Mouse (Mus musculus): ENCODE results near the gene Fars2.
"Not testable (repeated sequence)": the region's sequence is repeated elsewhere in the genome, so short reads cannot be mapped to it uniquely, and the experiment has no call there.

Gene Fars2

DNA sequence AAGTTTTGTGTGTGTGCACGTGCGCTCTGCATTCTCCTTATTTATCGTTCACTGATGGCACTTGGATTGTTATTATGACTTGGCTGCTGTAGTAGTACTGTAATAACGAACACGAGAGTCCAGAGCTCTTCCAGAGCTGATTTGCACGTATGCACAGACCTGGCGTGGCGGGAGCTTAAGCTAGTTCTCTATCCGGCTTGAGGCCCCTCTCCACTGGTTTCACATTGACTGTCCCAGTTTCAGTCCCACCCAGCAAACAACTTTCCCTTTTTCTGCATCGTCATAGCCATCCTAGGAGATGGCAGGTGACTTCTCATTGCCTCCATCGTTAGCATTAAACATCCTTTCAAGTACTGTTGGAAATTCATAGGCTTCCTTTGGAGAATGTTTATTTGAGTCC lies 252.2 kb downstream of the Fars2 start:
- DNase-seq (ENCODE audit: low spot score), result no peak

DNA sequence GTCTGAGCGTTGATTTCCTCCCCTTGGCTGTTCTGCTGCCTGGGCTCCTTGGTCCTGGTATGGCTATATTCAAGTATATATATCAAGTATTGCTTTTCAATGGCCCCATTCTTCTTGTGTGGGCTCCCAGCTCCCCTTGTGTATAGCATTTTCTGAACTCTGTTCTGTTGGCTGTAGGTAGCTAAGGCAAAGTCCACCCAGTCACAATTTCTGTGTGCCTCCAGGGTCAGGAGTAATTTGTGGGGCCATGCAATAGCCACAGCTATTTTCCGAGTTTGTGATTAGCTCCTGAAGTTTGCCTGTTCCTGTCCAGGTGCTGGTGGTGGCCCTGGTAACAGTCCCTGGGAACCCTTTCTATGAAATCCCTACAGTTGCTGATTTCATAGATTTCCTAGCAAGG lies 266.0 kb downstream of the Fars2 start:
- DNase-seq (ENCODE audit: low spot score), result no peak

DNA sequence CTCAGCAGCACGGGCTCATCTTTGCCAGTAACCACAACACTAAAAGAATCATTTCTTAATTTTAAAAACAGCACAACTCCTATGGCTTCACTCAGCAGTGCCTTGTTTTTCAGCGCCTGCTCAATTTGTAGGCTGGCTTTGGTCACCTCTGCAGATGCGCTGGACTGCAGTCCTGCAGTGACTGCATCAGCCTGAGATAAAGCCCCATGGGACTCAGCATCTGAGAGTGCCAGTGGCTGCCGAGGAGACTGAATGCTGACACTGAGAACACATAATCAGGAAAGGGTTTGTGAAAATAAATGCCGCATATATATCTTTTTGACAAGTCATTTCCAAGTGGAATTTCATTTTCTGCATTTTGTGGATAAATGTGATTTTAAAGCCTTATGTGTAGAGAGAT lies 268.9 kb downstream of the Fars2 start:
- no peak for DNase-seq (ENCODE audit: low spot score)

DNA sequence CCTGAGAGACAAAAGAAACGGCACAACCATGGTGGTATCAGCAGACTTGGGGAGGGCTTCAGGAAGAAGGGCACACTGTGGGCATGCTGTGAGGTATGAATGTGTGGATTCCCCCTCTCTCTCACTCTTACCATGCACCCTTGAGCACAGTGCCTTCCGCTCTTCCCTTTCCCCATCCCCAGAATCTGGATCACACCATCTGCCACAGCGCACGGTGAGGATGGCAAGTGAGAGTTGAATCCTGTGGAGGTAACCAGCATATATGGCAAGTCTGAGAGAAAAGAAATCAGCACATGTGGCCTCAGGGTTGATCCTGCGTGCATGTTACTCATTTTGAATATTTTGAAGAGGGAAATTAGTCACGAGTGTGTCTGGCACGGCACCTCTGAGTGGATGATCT lies 274.7 kb downstream of the Fars2 start:
- no peak for DNase-seq (ENCODE audit: low spot score)

DNA sequence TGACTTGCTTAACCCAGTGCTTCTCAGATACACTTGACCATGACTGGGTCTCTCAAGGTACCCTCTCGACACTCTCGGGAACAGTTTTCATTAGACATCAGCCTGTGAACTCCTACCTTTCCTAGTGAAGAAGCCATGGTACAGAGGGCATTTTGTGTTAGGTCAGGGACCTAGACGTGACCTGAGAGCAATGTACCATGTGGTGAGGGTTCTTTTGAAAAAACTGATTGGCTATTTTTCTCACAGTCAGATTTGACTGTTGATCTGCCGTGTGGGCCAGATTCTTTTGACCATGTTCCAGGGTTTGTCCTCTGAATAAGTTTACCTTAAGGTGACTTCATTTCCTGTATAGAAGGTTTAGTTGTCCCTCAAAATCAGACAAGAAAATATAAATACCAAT lies 275.5 kb downstream of the Fars2 start:
- no peak for DNase-seq (ENCODE audit: low spot score)

DNA sequence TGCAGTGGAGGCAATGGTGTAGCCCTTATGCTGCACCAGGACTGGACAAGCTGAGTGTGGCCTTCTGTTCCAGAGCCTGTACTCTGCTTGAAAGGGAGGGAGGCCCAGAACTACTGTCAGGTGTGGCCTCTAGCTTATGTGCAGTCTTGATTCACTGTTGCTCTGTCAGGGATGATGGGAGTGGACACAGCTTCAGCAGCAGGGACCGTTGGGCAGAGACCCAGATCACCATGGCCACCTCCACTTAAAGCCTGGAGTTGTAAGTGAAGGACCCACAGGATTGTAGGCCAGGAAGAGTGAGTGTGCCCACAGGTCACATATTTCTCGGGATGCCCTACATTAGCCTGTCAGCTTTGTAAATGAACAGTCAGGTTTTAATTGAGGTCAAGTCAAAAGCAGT lies 283.8 kb downstream of the Fars2 start:
- no peak for DNase-seq (ENCODE audit: low spot score)

DNA sequence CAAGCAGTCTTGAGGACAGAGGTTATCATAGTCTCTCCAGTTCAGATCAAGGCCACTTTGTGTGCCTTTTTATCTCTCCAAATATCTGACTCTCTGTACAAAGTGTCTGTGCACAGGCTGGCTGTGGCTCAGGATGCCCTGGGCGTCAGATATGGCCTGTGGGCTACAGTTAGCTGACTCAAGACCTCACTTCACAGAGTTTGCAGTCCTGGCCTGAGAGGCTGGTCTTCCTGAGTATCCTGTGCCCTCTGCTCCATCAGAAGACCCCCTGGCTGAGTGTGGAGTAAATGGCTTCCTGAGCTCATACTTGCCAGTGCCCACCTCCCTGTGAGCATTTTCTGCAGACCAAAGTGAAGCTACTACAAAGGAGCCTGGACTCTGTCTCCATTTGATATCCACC lies 296.1 kb downstream of the Fars2 start:
- no peak for DNase-seq (ENCODE audit: low spot score)

DNA sequence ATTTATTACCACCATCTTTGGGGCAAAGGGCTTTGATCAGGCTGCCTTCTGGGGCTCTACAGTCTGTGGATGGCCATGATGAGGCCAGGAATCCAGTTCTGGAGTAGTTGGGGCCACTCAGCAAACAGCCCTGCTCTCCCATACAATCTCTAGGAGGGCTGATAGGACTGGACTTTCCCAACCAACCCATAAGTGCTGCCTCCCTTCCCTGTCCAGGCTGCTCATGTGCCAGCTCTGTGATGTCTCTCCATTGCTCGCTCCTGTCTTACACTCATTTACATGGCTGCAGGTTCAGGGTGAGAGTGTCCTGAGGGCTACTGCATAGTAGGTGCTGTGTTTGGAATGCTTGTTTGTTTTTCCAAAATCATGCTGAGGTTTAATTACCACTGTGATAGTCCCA lies 298.0 kb downstream of the Fars2 start:
- DNase-seq (ENCODE audit: low spot score), result no peak

DNA sequence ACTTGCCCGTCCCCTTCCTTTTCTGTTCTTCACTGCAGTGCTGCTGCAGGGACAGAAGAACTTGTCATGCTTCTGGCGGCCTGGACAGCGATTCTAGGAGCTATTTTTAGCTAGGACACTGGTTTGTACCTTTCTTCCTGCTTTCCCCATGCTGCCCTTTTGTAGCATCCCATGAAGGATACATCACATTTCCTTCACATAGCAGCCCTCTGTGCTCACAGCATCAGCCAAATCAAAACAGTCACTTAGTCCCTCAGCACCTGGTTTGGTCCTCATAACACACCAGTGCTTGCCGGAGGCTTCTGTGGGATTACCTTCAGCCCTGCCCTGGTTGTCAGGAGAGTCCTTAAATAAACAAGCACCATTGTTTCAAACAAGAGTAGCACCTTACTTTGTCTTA lies 299.3 kb downstream of the Fars2 start:
- DNase-seq (ENCODE audit: low spot score), result no peak

DNA sequence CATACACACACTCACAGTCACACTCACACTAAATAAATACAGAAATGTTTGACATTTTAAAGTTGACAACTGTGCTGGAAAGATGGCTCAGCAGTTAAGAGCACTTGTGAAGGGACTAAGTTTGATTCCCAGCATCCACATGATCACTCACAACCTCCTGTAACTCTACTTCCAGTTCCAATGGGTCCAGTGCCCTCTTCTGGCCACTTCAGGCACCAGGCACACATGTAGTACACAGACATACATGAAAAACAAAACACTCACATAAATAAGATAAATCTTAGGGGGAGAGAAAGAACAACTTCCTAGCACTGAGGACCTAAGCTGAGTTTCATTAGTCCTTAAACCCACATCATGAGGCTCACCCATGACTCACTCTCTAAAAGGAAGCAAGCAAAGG lies 302.1 kb downstream of the Fars2 start:
- no peak for DNase-seq (ENCODE audit: low spot score)

DNA sequence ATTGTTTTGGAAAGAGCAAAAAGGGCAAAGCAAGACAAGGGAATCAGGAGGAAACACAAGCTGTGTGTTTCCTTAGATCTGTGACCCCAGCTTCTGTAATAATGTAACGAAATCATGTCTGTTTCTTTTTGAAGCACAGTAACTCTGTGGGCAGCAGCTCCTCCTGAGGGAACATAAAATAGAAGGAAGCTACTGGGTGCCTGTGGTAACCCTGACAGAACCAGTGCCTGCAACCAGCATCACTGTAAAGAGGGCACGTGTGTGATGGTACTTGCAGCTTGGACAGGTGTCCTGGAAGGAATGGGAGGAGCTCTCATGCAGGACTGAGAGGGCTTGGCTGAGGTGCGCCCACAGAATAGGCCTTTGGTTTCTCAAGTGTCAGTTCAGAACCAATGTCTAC lies 305.2 kb downstream of the Fars2 start:
- DNase-seq (ENCODE audit: low spot score), result no peak

DNA sequence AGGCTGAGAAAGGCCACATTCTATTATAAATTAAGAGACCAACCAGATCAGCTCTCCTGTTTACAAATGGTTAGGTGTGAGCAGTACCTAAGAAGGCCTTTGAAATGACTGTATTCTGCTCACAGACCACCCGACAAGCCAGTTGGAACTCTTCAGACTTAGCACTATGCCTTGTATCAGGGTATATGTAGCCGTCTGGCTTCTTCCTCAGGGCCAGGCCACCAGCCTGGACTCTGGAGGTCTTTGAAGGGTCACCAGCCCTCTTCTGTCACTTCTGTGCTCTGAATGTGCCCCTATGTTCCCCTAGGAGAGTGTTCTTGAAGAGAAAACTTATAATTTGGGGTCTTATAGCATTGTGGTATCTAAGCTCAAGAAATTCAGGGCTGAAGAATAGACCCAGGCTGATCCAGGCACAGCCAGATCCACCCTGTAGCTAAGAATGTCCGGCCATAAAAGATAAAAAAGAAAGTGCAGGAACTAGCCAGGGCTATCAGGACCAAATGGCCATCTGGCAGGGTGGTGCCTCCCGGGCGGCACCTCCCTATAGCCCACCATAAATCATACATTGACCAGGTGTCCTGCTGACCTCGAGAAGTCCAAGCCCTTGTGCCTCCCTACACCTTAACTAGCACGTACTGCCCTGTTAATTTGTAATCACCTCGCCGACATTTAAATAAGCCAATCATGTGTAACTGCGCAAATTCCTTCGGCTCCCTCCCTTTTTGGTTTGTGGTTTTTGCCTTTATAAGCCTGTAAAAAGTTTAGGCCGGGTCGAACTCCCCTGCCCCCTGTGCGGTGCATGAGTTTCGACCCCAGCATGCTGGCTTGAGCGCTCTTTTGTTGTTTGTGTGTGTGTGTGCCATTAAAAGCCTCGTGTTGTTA lies 308.9 kb downstream of the Fars2 start:
- DNase-seq (ENCODE audit: low spot score), result not testable (repeated sequence)

DNA sequence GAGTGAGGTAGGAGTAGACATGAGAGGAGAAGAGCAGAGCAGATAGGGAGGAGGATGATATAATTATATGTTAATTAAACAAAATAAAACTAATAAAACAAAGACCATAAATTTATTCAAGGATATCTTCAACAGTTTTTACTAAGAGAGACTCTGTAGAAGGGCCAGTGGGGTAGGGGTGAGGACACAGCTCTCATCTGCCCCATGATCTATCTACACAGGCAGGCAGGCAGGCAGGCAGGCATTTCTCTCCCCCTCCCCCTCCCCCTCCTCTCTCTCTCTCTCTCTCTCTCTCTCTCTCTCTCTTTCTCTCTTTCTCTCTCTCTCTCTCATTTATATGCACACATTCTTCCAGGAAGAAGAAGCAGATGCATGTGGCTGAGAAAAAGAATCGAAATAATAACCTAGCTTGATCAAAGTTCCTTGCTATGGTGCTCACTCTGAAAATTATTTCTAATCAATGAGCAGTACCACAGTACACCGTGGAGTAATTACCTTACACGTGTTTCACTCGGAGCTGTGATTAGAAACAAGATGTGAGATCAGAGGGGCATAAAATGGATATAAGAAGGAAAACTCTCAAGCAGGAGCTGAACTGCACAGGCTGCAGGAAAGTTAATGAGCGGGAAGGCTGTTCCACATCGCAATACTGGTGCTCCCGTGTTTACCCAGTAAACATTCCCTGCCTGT lies 312.4 kb downstream of the Fars2 start:
- DNase-seq (ENCODE audit: low spot score), result no peak

DNA sequence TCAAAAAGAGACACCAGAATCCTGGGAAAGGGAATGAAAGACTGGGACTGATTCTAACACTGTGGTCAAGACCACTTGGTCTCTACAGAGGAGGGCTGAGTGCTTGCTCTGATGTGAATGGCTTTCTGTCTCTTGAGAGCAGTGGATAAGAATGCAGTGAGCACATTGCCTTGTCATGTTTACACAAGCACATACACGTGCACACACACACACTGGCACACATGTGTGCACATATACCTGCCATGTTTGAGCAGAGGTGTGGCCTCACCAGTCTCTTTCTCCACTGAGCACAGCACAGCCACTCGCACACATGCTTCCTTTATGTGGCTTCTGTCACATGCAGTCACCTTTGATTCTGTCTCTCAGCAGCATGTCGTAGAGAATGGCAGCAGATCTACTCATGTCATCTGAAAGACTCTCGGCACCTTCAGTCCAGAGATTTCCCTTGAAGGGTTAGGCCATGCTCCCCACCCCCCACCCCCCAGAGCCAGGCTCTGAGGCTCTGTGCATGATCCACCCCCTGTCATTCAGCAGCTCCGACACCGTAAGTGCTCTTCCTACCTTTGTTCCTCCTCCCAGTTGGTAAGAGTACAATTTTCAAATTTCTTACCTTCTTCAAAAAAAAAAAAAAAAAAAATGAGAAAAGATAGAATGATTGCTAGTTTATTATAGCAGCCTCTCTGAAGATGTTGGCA lies 313.4 kb downstream of the Fars2 start:
- no peak for DNase-seq (ENCODE audit: low spot score)

DNA sequence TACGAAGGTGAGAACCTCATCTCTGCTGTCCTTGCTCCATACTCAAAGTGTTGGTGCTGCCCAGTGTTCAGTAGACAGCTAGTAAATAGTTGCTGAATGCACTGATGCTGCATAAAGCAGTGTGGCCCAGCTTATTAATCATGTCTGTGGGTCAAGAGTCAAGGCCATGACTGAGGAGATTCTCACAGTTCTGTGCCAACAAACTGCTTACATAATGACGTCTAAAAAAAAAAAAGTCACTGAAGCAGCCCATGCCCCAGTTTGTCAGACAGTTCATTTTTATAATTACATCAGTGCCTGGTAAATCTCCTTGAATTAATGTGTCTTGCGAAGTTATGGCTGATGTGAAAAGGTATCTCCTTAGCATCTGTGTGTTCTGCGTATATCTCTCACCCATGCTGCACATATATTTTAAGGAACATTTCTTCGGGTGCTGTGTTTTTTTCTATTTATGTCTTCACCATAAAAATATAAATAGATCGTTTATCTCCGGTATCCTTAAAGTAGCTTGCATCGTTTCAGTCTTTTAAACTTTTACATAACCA lies 314.8 kb downstream of the Fars2 start:
- no peak for DNase-seq (ENCODE audit: low spot score)

DNA sequence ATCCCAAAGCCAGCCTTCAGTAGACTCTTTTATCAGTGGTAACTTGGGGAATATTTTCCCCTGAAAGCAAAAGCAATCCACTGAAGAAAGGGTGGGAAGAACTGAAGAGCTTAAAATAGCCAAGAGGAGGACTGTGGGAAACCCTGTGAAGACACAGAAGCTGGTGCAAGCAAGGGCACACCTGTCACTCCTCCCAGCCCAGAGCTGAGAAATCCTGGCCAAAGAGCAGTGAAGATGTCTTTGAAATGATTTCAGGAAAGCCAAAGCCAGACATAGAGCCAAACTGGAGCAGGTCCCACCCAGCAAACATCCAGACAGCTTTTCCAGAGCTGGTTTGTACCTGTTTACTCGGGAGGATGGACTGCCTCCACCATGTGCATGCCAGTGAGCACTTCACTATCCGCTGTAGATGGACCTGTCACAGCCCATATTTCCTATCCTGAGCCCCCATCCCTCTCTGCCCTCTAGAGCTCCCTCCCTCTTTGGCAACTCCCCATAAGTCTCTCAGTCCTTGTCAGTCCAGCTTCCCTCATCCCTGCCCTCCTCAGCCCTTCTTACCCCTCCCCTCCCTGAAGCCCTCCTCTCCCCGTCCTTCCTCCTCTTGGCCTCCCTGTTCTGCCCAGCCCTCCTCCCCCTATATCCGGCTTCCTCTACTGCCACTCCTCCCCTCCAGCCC lies 327.7 kb downstream of the Fars2 start:
- no peak for DNase-seq (ENCODE audit: low spot score)

DNA sequence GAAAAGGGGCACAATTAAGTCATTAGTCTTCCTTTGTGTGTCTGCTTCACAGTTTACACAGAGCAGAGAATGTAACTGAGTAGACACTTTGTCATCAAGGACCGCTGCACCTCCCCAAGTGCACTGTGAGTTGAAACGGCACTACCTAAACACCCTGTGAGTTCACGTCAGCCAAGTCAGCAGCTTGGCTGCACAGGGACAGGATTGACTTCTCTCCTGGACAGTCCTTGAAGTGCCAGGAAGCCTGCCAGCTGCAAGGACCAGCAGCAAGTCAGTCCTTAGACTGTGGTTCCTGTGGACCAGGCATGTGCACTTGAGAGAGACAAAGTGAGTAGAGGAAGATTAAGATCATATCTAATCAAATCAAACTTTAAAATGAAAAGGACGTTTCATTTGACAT lies 330.7 kb downstream of the Fars2 start:
- no peak for DNase-seq (ENCODE audit: low spot score)

DNA sequence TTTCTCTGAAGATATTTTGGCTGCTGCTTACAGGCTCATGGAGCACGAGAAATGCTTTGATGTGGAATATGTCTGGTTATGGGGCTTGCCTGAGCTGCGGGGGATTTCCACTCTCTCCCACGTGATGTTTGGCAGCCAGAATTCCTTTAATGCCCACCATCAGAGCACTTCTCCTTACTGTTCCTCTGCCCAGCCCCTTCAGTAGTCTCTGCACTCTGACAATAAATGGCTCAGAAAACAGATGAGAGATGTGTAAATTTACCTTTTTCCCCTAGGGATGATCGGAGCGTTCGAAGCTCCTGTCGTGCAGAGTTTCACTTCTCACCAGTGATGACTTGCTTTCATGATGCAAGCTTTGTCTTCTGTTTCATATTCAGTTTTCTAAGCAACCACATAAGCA lies 331.4 kb downstream of the Fars2 start:
- DNase-seq (ENCODE audit: low spot score), result no peak

DNA sequence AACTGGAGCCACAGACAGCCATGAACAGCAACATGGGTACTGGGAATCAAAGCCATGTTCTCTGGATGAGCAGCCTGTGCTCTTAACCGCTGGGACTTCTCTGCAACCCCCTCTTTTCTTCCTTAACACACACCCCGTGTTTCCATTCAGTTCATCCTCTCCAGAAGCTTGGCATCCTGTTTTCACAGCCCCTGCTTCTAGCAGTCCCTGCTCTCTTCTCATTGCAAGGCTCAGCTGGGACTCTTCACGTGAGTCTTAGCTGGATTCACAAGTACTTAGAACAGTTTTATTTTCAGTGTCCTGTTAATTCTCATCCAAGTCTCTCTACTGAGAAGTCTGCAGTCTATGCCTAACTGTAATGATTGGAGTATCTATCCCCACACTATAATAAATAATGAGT lies 334.2 kb downstream of the Fars2 start:
- no peak for DNase-seq (ENCODE audit: low spot score)

DNA sequence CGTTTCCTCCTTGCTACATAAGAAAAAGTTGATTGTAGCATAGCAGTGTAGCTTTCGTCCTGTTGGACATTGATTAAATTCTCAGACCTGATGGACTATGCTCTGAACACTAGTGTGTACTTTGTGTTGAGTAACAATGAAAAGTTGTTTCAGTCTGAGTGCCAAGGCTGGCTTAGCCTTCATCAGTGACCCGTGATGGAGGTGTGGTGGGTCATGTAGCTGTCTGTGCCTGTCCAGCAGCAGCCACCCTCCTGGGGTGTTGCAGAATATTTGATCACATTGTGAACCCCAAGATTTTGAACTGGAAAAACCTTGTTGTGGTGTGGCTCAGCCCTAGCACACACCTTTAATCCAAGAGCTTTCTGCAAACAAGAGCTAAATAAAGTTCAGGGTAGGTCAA lies 343.3 kb downstream of the Fars2 start:
- DNase-seq (ENCODE audit: low spot score), result no peak

DNA sequence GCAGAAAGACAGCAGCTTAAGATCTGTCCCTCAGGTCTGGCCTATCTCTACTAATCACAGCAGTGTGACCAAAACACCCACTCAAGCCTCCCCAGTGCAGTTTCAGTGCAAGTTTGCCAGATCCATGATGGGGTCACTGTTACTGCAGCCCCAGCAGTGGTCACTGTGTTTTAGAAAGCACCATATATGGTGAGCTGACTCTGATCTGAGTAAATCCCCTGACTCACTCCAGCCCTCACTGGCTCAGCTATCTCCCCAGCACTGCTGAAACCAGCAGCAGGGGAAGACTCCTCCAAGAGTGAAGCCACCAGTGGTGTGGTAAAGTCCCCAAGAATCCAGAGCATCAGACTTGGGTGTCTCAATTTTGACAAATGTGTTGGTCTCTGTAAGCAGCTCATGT lies 346.5 kb downstream of the Fars2 start:
- DNase-seq (ENCODE audit: low spot score), result no peak

DNA sequence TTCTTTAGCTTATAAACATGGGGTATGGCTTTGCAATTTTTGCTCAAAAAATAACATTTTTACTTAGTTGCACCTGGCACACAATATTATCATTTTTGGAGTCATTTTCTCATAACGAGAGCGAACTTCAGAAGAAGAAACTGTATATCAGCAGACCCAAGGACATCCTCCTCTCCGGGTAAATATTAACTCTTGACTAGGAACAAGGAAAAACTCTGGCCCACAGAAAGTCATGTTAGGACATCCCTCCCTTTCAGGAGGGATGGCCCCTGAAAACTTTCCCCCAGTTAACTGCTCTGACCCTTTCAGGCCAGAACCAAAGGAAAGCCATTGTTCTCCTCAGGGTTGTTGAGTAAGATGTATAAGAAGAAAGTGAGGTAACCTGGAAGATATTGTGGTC lies 348.9 kb downstream of the Fars2 start:
- DNase-seq (ENCODE audit: low spot score), result not testable (repeated sequence)

All from ovary, postnatal 10 days (tissue).